Mouse (Mus musculus) mouse trophoblast stem cell (cell line): ENCODE data around the gene Fjx1.

ENCODE experiments used
- in situ Hi-C, 2 experiments: fragments of 300-500 bp; cut with MseI, MboI; formaldehyde crosslinking; loops; 2 replicates in 1 of 2; 3 replicates in 1 of 2; pipeline ENCODE4 v1.15.1; 2025

Gene Fjx1

DNA sequence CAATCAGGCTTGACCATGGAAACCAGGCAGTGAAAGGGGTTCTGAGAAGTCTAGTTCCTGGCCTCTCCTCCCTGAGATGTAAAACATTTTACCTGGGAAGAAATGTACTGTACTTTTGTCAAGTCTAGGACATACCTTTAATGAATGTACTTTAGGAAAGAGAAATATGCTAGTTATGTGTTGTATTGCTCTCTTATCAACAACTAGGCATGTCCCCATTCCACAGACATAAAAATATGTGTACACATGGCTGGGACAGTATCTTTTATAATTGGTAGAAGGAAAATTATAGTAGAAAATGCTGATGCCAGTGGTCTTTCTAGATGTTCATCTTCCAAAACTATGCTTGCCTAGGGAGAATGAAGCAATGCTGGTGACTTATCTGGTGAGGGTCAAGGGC lies 24.3 kb downstream of the Fjx1 start:
- in situ Hi-C loops, result loop anchor here in 1 of 2 experiments (25.0 kb wide), 1 partner anchor 341 kb away; no protein-coding TSS in a partner anchor

DNA sequence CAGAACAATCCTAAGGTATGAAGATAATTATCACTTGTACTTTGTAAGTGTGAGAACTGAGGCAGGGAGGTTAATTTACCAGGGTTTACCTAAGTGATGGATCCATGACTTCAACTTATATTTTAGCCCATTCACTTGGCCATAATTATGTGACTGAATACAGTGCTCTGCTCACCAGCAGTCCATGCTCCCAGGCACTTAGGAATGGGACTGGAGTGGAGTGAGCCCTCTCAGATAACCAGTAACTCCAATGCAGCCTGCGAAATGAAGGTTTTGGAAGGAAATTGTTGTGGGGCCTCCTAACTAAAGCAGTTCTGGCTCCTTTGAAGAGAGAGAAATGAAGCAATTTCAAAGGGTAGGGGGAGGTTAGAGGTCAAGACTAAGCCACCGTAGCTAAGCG lies 25.9 kb downstream of the Fjx1 start:
- in situ Hi-C loops, result loop anchor here in 1 of 2 experiments (25.0 kb wide), 1 partner anchor 339 kb away; no protein-coding TSS in a partner anchor

DNA sequence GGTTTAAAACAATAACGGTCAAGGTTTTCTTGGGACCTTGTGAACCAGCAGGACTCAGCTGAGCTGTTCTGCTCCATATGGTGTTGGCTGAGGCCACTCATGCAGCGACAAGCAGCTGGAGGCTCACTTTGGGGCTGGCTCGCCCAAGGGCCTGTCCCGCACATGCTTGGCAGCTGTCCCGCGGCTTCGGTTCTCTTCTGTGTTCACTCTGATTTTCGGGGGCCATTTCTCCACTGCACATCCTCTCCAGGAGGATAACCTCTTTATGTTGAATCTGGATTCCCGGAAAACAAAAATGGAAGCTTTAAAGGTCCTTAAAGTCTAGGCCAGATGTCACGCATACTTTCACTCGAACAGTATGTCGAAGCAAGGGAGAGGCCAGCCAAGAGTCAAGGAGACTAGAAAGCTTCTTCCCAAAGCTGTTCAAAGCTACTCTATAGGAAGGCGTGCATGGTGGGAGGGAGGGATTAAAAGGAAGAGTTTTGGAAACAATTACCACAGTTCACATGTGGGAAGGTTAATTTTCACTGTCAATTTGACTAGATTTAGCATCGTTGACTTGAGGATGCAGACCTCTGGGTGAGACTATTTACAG lies 36.1 kb downstream of the Fjx1 start:
- in situ Hi-C loops, result no loop called here

DNA sequence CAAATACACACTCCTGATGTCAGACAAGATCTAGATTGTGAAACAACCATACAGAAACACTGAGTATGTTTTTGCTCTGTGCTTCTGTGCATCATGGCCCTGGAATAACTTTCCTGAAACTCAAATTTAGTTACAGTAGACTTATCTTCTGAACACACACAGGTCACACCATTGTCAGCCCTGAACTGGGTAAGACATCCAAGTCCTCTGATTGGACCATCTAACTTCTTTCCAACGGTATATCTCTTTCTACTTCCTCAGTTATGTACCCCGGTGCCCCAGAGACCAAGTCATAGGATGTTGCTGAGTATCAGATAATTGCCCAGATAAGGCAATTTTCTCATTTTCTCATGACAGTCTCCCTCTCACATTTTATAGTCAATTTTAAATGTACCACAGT lies 39.6 kb downstream of the Fjx1 start:
- in situ Hi-C loops, result no loop called here

DNA sequence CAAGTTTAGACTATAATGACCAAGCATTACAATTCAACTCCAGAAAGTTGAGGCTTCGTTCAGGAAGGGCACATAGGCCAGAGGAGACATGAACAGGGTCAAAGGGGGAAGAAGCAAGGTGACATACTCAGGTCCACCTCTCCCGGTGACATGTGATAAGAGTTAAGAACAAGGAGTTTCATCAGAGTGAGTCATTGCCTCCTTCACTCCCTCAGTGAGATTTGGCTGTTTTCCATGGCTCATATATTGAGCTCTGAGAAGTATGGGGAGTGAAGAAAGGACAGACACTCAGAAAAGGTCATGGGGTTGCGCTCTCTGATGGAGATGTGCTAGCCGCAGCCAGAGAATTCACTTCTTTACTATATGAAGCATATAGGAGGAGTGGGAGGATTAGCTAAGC lies 41.7 kb downstream of the Fjx1 start:
- in situ Hi-C loops, result no loop called here

DNA sequence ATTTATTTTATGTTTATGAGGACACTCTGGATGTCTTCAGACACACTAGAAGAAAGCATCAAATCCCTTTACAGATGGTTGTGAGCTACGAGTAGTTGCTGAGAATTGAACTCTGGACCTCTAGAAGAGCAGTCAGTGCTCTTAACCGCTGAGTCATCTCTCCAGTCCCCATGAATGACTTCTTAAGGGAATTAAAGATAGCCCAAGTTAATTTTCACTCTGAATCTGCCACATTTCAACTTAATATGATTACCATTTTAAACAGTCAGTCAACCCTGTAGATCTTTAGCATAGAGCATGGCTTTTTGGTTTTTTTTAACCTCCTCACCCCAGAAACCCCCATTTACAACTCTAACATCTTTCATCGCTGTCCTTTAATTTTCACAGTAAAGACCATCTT lies 42.6 kb downstream of the Fjx1 start:
- in situ Hi-C loops, result no loop called here

DNA sequence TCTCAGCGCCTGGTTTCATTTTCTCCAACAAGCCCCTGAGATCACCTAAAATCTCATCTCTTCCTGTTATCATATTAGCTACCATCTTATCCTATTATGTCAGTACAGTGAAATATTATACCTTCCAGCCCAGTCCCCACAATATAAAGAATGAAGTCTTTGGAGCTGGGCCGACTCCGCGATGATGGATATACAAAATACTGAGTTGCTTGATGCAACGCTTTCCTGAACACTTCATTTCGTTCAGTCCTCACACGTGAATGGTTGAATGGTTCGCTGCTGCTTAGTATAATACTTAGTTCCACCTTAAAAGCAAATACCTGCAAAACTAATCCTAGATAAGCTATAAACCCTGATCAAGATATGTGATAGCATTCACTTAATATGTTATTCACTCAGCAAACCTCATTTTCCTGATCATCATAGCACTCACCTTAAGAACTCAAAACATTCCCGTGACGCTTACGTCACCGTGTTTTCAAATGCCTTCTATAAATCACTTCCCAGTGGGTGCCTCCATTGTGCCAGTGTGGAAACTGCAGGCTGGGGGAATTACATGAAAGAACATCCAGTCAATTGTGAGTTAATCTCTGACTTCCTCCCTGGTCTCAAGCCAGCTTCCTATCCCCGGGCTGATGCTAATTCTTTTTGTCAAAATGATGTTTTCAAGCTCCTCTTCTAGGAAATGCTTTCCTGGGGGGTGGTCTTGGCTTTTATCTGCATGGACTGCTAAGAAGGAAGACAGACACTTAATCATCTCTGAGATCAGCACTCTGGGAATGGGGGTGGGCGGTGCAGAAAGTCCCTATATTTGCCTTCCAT lies 44.7 kb downstream of the Fjx1 start, which contains the start of gene Trim44:
Gene Trim44, minus strand, starts transcription at position 466 of the 822 bp plus-strand sequence.
- in situ Hi-C loops, result no loop called here

DNA sequence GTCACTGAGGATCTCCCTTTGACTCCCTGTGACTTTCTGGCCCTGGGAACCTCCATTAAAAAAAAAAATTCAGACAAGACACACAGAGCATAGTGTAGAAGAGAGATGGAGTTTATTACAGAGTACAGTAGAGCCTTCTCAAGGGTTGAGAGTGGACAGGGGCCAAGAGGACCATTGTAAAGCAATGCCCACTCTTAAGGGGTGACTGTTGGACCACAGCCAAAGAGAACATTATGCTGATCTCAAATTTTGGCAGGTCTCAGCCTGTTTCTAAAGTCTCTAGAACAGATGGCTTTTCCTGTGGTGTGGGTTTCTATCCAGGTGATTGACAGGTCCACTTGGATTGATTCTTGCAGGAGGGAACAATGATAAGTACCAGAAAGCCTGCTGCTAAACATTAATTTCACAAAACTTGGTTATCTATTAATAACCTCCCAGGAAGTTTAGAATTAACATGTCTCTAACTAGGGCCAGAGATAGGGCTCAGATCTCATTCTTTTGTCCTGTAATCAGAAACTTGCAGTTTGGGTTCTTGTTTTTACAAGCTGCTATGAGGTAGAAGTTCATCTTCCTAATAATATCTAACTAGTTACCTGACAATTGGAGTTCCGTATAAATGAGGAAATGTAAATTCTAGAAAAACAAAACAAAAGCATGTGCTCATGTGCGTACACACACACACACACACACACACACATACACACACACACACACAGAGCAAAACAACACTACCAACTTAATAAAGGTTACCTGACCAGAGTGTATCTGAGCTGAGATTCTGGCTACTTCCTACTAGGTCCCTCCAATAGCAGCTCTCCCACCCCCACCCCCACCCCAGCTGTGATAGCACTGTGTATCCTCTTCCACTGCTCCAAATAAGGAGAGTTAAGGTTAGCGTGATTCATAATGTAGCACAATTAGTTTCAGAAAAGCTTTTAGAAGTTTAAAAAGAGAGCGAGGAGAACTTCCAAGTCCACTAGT lies 45.7 kb downstream of the Fjx1 start:
- in situ Hi-C loops, result no loop called here

DNA sequence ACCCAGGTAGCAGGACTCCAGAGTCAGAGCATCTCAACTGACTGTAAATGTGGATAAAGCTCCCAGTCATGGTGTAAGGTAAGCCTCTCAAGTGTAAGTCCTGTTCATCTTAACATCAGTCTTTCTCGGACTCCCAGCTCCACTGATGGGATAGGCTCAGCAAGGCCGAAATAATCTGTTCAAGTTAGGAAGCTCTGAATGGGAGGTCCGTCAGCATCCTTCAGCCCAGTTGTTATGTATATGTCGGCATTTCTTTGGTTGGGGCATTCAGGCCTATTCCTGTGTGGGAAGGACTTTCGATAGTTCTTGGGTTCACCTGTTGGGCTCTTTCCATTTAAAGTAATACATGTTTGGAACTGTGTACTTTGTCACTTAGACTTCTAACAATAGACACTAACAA lies 48.3 kb downstream of the Fjx1 start:
- in situ Hi-C loops, result no loop called here

DNA sequence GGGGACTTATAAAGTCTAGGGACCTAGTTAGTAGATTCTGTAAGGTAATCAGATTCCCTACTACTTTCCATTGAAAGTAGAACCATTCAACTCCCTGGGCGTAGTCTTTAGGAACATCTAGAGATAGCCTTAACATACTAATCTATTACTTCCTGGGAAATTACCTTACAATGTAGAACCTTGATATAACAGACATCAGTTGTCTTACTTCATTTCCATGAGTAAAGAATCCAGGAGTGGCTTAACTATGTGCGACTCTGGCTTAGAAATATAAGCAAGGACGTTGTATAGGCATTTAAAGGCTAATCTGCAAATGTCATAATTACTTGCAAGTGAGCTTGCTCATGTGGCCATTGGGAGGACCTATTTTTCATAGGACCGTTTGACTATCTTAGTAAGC lies 49.0 kb downstream of the Fjx1 start:
- in situ Hi-C loops, result no loop called here

DNA sequence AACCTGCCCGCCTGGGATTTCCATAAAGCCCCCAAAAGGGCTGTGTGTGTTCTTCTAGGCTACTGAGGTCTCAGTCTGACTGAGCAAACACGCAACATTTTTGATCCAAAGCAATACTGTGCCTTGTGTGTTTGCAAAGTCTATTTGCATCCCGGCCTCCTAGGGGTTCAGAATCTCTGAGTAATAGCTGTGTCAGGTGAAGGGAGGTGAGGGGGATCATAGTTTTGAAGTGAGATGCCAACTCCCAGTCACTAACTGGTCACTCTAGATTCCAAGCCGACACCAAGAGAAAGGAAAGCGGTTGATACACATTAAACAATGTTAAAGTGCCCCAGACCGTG lies 51.0 kb downstream of the Fjx1 start:
- in situ Hi-C loops, result no loop called here

DNA sequence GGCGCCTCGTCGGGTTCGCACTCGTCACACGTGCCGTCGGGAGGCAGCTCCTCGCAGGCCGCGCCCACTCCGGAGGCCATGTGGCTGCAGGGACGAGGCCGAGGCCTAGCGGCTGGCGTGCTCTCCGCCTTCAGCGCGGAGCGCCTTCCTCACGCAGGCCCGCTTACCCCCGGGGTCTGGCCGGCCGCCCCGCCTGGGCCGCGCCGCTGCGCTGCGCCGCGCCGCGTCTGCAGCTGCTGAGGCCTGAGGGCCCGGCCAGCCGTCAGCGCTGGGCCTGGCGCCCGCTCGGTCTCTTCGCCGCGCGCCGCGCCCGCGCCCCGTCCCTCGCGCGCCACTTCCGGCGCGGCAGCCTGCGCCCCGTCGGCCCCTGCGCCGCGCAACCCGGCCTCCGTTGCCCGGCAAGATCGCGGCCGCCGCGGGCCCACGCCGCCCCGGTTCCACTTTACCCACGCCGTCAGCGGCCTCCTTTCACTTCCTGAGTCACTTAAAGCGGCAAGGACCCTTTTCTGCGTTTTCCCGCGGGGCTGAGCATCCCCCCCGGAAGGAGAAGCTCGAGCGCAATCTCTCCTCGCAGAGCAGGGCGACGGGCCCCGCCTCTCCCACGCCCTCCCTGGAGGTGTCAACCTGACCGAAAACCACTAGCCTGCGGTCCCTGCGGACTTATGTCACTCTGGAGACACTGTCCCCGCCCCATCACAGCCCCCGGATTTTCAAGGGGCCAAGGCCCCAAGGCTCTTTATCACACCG lies 51.5 kb downstream of the Fjx1 start:
- in situ Hi-C loops, result no loop called here

DNA sequence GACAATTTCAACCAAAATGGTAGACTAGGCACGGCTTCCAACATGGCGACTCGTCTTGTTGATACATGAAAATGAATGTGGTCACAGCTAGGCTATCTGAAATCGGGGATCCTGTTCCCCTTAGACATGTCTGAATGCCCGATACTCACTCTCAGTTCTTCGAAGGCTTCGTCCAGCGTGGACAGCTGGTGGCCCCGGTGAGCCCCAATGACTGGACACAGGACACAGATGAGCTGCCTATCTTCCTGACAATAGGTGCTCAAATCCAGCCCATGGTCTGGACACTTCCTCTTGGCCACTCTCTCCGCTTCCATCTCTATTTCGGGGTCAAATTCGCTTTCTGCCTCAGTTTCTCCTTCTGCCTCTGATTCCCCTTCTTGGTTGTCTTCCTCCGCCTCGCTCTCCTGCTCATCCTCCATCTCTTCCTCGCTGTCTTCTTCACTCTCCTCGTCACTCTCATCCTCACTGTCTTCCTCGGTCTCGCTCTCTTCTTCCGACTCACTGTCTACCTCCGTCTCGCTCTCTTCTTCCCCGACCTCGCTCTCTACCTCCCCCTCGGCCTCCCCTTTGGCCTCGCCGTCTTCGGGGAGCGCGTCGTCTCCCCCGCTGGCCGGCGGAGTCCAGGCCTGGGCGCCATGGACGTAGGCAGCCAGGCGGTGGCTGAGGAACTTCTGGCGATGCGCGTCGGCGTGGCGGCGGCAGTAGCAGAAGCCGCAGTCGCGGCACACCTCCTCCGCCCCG lies 52.3 kb downstream of the Fjx1 start:
- in situ Hi-C loops, result no loop called here
